Mouse (Mus musculus) forebrain, embryonic 10.5 days (tissue): ENCODE results near the gene Bcas3. TPM values are rescaled to one million over a fixed set of nuclear protein-coding genes. Genes with fewer than 3 reads are reported as not detected.

Source experiments
- DNase-seq: peaks from one replicate; pipeline ENCODE4 v3.0.0-alpha.2; 2017; ENCODE audit warnings: low spot score; ENCODE audit errors: extremely low spot score
- H3K27ac ChIP-seq: fragments of 300-500 bp; sonication (generic); 2 replicates; pipeline ENCODE4 v1.5.1; 2016; ENCODE audit warnings: mild to moderate bottlenecking
- H3K27me3 ChIP-seq: fragments of 300-500 bp; sonication (generic); 2 replicates; pipeline ENCODE4 v1.6.1; 2016; ENCODE audit warnings: mild to moderate bottlenecking; ENCODE audit not compliant: poor library complexity, severe bottlenecking
- H3K36me3 ChIP-seq: fragments of 300-500 bp; sonication (generic); replicated peaks from 2 replicates; pipeline ENCODE4 v1.6.1; 2016; ENCODE audit warnings: mild to moderate bottlenecking, moderate library complexity
- H3K4me1 ChIP-seq: fragments of 300-500 bp; sonication (generic); 2 replicates; pipeline ENCODE4 v1.6.1; 2016
- H3K4me3 ChIP-seq: fragments of 300-500 bp; sonication (generic); 2 replicates; pipeline ENCODE4 v1.5.1; 2016; ENCODE audit warnings: mild to moderate bottlenecking, moderate library complexity
- H3K9me3 ChIP-seq: fragments of 300-500 bp; sonication (generic); 2 replicates; pipeline ENCODE4 v1.6.1; 2016; ENCODE audit warnings: mild to moderate bottlenecking, moderate library complexity
- WGBS: fragments of 180-500 bp; shearing (Covaris S2); methylation state at CpG from one replicate; pipeline ENCODE4 v1.1.7; 2016; 5-methylcytosine and 5-hydroxymethylcytosine counted together
- polyA plus RNA-seq: library from polyadenylated mRNA; unstranded; fragments of >200 nt; fragmentation: Nextera tagmentation; extraction: Ambion mirVana; gene quantifications from 2 replicates; pipeline ENCODE4 v1.2.1, GENCODE M21; 2016

Gene Bcas3
- 18.7 and 19.6 TPM in 2 replicates for polyA plus RNA-seq

GRCm38 (mm10) chr11:85352539-85353380 is at the start of gene Bcas3:
Gene Bcas3 (plus strand): TSS chr11:85353167.
- under 1% methylated on average over 47 of the region's 47 CpGs for WGBS
- peak within 1 kb of the TSS; percentile 82 for H3K27ac ChIP-seq
- no peaks in the 10 kb centered on the region for H3K27me3 ChIP-seq

DNA sequence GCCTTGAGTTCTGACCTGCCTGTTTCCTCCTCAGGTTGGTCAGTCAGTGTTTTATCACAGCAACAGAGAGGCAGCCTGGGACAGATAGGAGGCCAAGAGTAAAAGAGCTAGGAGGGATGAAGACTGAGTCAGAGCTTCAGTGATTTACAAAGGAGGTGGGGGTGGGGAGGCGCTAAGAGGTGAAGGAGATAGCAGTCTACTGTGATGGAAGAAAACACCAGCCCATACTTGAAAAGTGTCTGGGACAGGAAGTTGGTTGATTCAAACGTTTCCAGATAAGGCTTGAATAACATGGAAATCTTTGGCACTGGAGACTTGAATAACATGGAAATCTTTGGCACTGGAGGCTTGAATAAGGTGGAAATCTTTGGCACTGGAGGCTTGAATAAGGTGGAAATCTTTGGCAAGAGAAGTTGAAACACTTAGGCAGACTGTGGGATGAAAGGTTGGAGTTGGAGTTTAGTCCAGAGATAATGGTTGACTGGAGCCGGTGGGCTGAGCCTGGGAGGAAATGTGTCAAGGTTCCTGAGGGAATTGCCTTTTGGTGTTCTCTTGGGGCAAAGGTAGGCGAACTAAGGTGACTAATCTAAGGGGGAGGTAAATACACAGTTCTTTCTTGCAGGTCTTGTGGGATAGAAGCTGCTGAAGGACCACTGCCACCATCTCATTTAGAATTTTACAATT is 46.2 kb upstream of the Bcas3 start:
- Histone ChIP-seq H3K4me1 (0 out of 2 replicates have a peak, but pooled peaks cover 7% of the 10 kb centered on the region), H3K27me3 (0 out of 2 replicates have a peak, but pooled peaks cover 3% of the 10 kb centered on the region), H3K9me3 (no peaks in the 10 kb centered on the region), H3K4me3 (no peak overlapping the region), H3K36me3 (no peaks in the 10 kb centered on the region), H3K27ac (no peak overlapping the region)
- DNase-seq, result no peak
- 70% methylated on average over 4 of the region's 4 CpGs for WGBS

More at GRCm38 (mm10) chr11:85352539-85353380, at the start of gene Bcas3:
- peak; percentile 98 for DNase-seq
- Histone ChIP-seq H3K4me1 (peaks cover 17% of the 10 kb centered on the region), H3K36me3 (no peaks in the 10 kb centered on the region), H3K9me3 (no peaks in the 10 kb centered on the region), H3K4me3 (peak within 1 kb of the TSS; percentile 81)

GRCm38 (mm10) chr11:85308799-85309198 is 44.2 kb upstream of the Bcas3 start:
- Histone ChIP-seq H3K4me3 (no peak overlapping the region), H3K27ac (no peak overlapping the region), H3K4me1 (peaks cover 27% of the 10 kb centered on the region), H3K36me3 (peaks cover 5% of the 10 kb centered on the region), H3K9me3 (no peaks in the 10 kb centered on the region), H3K27me3 (0 out of 2 replicates have a peak, but pooled peaks cover 3% of the 10 kb centered on the region)
- 90% methylated on average over 2 of the region's 2 CpGs for WGBS
- no peak for DNase-seq

GRCm38 (mm10) chr11:85310407-85310712 is 42.6 kb upstream of the Bcas3 start:
- H3K4me3 ChIP-seq, result peak overlapping the region; percentile 93
- DNase-seq, result no peak
- H3K4me1 ChIP-seq, result peaks cover 27% of the 10 kb centered on the region

DNA sequence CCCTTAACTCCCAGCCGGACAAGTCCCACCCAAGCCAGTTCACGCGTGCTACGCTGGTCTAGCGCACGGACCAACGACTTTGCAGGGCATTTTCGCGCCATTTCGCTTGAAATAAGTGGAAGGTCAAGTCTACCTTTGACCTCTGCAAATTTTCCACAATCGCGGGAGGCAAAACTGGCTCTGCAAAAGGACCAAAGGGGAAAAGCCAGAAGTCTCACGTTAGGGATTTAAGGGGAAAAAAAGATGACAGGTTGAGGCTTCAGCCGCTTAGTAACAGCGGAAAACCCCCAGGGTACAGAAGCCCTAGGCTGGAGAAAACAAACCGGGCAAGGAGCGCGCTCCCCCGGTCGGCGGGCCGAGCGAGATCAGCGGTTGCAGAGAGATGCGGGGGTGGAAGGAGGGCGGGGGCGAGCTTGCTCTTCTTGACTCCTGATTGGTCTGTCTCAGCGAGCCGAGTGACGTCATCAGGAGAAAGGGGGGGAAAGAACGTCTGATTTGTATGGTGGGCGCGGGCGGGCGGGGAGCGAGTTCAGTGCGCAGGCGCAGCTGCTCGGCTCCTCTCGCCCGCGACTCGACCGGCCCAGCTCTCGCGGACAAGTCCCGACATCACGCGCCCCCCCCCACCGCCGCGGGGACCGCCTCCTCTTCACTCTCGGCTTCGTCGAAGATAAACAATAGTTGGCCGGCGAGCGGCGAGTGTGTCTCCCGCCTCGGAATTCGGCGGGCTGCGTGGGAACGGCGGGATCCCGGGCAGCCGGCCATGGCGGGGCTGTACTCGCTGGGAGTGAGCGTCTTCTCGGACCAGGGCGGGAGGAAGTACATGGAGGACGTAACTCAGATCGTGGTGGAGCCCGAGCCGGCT is 42.0 kb upstream of the Bcas3 start, which contains the start of gene Ppm1d:
Gene Ppm1d (plus strand): TSS at position 532 of the 862 bp plus-strand sequence.
- peaks cover 22% of the 10 kb centered on the region for H3K36me3 ChIP-seq
- WGBS, result under 1% methylated on average over 74 of the region's 78 CpGs
- DNase-seq, result peak; percentile 99
- H3K4me3 ChIP-seq, result peak within 1 kb of the TSS; percentile 93
- peaks cover 4% of the 10 kb centered on the region; the same call in 1 of the 2 replicates for H3K9me3 ChIP-seq
- H3K27me3 ChIP-seq, result 0 out of 2 replicates have a peak, but pooled peaks cover 3% of the 10 kb centered on the region
- H3K27ac ChIP-seq, result peak within 1 kb of the TSS; percentile 96
- peaks cover 27% of the 10 kb centered on the region for H3K4me1 ChIP-seq

More at GRCm38 (mm10) chr11:85310407-85310712, 42.6 kb upstream of the Bcas3 start:
- H3K27ac ChIP-seq, result peak overlapping the region; percentile 96
- peaks cover 4% of the 10 kb centered on the region; the same call in 1 of the 2 replicates for H3K9me3 ChIP-seq
- WGBS, result 2% methylated on average over 15 of the region's 15 CpGs
- 0 out of 2 replicates have a peak, but pooled peaks cover 3% of the 10 kb centered on the region for H3K27me3 ChIP-seq
- H3K36me3 ChIP-seq, result peaks cover 21% of the 10 kb centered on the region

- WGBS, result under 1% methylated on average over 56 of the region's 56 CpGs
- H3K36me3 ChIP-seq, result peaks cover 31% of the 10 kb centered on the region
- peak overlapping the region; percentile 93 for H3K4me3 ChIP-seq
- 0 out of 2 replicates have a peak, but pooled peaks cover 3% of the 10 kb centered on the region for H3K27me3 ChIP-seq
- DNase-seq, result peak; percentile 54
- H3K9me3 ChIP-seq, result peaks cover 4% of the 10 kb centered on the region; the same call in 1 of the 2 replicates
- H3K4me1 ChIP-seq, result peaks cover 27% of the 10 kb centered on the region
- peak overlapping the region; percentile 96 for H3K27ac ChIP-seq
Observed at GRCm38 (mm10) chr11:85311645-85312490, 41.1 kb upstream of the Bcas3 start.

DNA sequence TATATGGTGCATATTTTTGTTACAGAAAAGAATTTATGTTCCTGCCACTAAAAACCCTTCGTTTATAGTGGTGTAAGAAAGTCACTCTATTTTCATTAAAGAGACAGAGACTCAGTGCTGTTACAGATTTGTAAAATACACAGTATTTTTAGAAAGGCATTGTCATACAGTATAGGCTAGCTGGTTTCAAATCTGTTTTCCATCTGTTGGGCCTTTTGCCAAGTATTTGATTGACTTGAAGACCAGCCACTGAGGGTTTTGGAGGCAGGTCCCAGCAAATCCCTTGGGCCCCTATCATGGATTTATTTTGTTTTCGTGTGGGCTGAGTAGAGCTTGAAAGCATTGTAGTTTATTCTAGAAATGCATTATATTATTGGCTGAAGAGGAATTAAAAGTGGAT is 40.1 kb upstream of the Bcas3 start:
- H3K4me3 ChIP-seq, result peak overlapping the region; percentile 93
- WGBS, result 67% methylated on average over 2 of the region's 2 CpGs
- no peak overlapping the region for H3K27ac ChIP-seq
- H3K4me1 ChIP-seq, result peaks cover 27% of the 10 kb centered on the region
- H3K36me3 ChIP-seq, result peaks cover 36% of the 10 kb centered on the region
- DNase-seq, result no peak
- 0 out of 2 replicates have a peak, but pooled peaks cover 3% of the 10 kb centered on the region for H3K27me3 ChIP-seq
- peaks cover 4% of the 10 kb centered on the region; the same call in 1 of the 2 replicates for H3K9me3 ChIP-seq

DNA sequence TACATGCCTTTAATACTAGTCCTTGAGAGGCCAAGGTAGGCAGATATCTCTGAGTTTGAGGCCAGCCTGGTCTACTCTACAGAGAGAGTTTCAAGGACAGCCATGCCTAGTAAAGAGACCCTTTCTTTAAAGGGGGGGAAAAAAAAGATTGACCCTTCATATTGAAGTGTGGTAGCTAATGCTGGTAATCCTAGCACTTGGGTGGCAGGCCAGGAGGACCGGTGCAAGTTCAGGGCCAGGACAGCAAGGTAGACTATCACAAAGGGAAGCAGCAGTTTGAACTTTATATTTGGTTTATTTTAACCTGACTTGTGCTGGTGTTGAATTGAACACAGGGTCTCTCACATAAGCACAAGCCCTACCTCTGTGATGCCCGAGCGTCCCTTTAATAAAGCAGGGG is 39.6 kb upstream of the Bcas3 start:
- Histone ChIP-seq H3K4me1 (peaks cover 27% of the 10 kb centered on the region), H3K9me3 (peaks cover 4% of the 10 kb centered on the region; the same call in 1 of the 2 replicates), H3K4me3 (peak overlapping the region; percentile 93), H3K27me3 (0 out of 2 replicates have a peak, but pooled peaks cover 3% of the 10 kb centered on the region), H3K36me3 (peaks cover 39% of the 10 kb centered on the region), H3K27ac (no peak overlapping the region)
- DNase-seq, result no peak
- WGBS, result 90% methylated on average over 3 of the region's 3 CpGs

- Histone ChIP-seq H3K9me3 (no peaks in the 10 kb centered on the region), H3K27me3 (no peaks in the 10 kb centered on the region), H3K4me3 (no peak overlapping the region), H3K36me3 (peaks cover 47% of the 10 kb centered on the region), H3K4me1 (peaks cover 10% of the 10 kb centered on the region), H3K27ac (no peak overlapping the region)
- DNase-seq, result no peak
- WGBS, result 73% methylated on average over 9 of the region's 9 CpGs
Observed at GRCm38 (mm10) chr11:85323567-85324330, 29.2 kb upstream of the Bcas3 start.

DNA sequence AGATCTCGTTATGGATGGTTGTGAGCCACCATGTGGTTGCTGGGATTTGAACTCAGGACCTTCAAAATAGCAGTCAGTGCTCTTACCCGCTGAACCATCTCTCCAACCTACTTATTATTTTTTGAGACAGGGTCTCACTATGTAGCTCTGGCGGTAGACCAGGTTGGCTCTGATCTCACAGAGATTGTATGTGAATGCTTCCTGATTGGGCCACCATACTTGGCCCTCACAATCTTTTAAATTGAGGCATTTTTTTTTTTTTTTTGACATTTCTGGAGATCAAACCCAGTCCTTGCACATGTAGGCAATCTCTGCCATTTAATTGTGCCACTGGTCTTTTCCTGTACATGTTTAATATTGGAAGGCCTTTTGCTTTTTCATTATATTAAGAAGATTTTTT is 24.2 kb upstream of the Bcas3 start:
- Histone ChIP-seq H3K4me3 (no peak overlapping the region), H3K27ac (no peak overlapping the region), H3K27me3 (no peaks in the 10 kb centered on the region), H3K4me1 (peaks cover 8% of the 10 kb centered on the region), H3K36me3 (peaks cover 81% of the 10 kb centered on the region), H3K9me3 (no peaks in the 10 kb centered on the region)
- 95% methylated on average over 3 of the region's 3 CpGs for WGBS
- DNase-seq, result no peak
